Mouse (Mus musculus) kidney, adult 2 months (tissue): ENCODE data around the gene Zfp771. TPM values are rescaled to one million over a fixed set of nuclear protein-coding genes. Genes with fewer than 3 reads are reported as not detected.

ENCODE experiments used
- DNase-seq: peaks from one replicate; pipeline ENCODE4 v3.0.0; 2021
- H3K27ac ChIP-seq: fragments of 200-500 bp; 2 replicates; pipeline ENCODE4 v1.5.1; 2012; ENCODE audit warnings: low read depth, low read length, control low read depth, inconsistent platforms; ENCODE audit not compliant: insufficient read depth
- H3K27me3 ChIP-seq: fragments of 200-500 bp; replicated peaks from 2 replicates; pipeline ENCODE4 v1.6.1; 2012; ENCODE audit warnings: mild to moderate bottlenecking, moderate library complexity, low read length, inconsistent platforms; ENCODE audit not compliant: control insufficient read depth, insufficient read depth
- H3K36me3 ChIP-seq: fragments of 200-500 bp; 2 replicates; pipeline ENCODE4 v1.6.1; 2012; ENCODE audit warnings: mild to moderate bottlenecking, moderate library complexity, low read length, inconsistent platforms; ENCODE audit not compliant: control insufficient read depth, insufficient read depth
- H3K4me1 ChIP-seq: fragments of 200-500 bp; 2 replicates; pipeline ENCODE4 v1.6.1; 2011; ENCODE audit warnings: low read length; ENCODE audit not compliant: control insufficient read depth, insufficient read depth
- H3K4me3 ChIP-seq: fragments of 200-500 bp; 2 replicates; pipeline ENCODE4 v1.5.1; 2011; ENCODE audit warnings: mild to moderate bottlenecking, low read depth, low read length, control low read depth; ENCODE audit not compliant: insufficient read depth
- CTCF ChIP-seq: fragments of 200-500 bp; conservative IDR thresholded peaks from 2 replicates; pipeline ENCODE4 v1.5.1; 2011; ENCODE audit warnings: low read depth, mild to moderate bottlenecking, control low read depth, low read length, moderate library complexity, mixed read lengths; ENCODE audit not compliant: insufficient read depth, insufficient read length
- POLR2A ChIP-seq: fragments of 200-500 bp; IDR thresholded peaks from one replicate; pipeline ENCODE4 v1.6.1; 2011; ENCODE audit warnings: low read depth, low read length, control low read depth
- WGBS: fragments of 180-500 bp; shearing (Covaris S2); methylation state at CpG from one replicate; pipeline ENCODE4 v1.1.7; 2018; 5-methylcytosine and 5-hydroxymethylcytosine counted together
- polyA plus RNA-seq: library from polyadenylated mRNA; depleted of rRNA; stranded (reverse); fragments of >200 nt; gene quantifications from 2 replicates; pipeline ENCODE4 v1.2.3, GENCODE M21; 2012

Gene Zfp771
- polyA plus RNA-seq, 1 experiment, result 48.4 TPM

- H3K36me3 ChIP-seq, result no peaks in the 10 kb centered on the region
- H3K4me1 ChIP-seq, result peaks cover 8% of the 10 kb centered on the region; the same call in 1 of the 2 replicates
- peak within 1 kb of the TSS; percentile 76 for H3K27ac ChIP-seq
- no peak for DNase-seq
- H3K27me3 ChIP-seq, result no peaks in the 10 kb centered on the region
- peak within 1 kb of the TSS; percentile 97 for H3K4me3 ChIP-seq
- TF ChIP-seq CTCF (no peak), POLR2A (no peak)
- WGBS, result 2% methylated on average over 40 of the region's 44 CpGs
Observed at GRCm38 (mm10) chr7:127208295-127208552, 35.9 kb upstream of the Zfp771 start, which contains the start of gene Tbc1d10b. Gene Tbc1d10b (minus strand): TSS chr7:127208468.

GRCm38 (mm10) chr7:127208553-127209438 lies 35.3 kb upstream of the Zfp771 start, which contains the start of gene Mylpf:
Gene Mylpf (plus strand): TSS chr7:127208890.
- no peaks in the 10 kb centered on the region for H3K27me3 ChIP-seq
- H3K4me3 ChIP-seq, result peak within 1 kb of the TSS; percentile 97
- H3K36me3 ChIP-seq, result no peaks in the 10 kb centered on the region
- peak within 1 kb of the TSS; percentile 76 for H3K27ac ChIP-seq
- H3K4me1 ChIP-seq, result peaks cover 8% of the 10 kb centered on the region; the same call in 1 of the 2 replicates
- 0% methylated on average over 44 of the region's 44 CpGs for WGBS
- peak; percentile 99 for DNase-seq
- TF ChIP-seq CTCF, result peak; percentile 69
- TF ChIP-seq POLR2A, result peak; percentile 30

GRCm38 (mm10) chr7:127209851-127210250 lies 34.2 kb upstream of the Zfp771 start:
- no peak for DNase-seq
- 81% methylated on average over 5 of the region's 5 CpGs for WGBS
- no peaks in the 10 kb centered on the region for H3K27me3 ChIP-seq
- H3K4me1 ChIP-seq, result peaks cover 8% of the 10 kb centered on the region; the same call in 1 of the 2 replicates
- no peak overlapping the region for H3K4me3 ChIP-seq
- no peak for TF ChIP-seq POLR2A
- TF ChIP-seq CTCF, result no peak
- H3K27ac ChIP-seq, result no peak overlapping the region
- no peaks in the 10 kb centered on the region for H3K36me3 ChIP-seq

GRCm38 (mm10) chr7:127210266-127210665 lies 33.8 kb upstream of the Zfp771 start:
- no peak for TF ChIP-seq CTCF

GRCm38 (mm10) chr7:127211014-127211745 lies 32.9 kb upstream of the Zfp771 start:
- TF ChIP-seq CTCF (no peak), POLR2A (no peak)
- Histone ChIP-seq H3K4me3 (no peak overlapping the region), H3K27ac (no peak overlapping the region), H3K4me1 (peaks cover 7% of the 10 kb centered on the region; the same call in 1 of the 2 replicates), H3K36me3 (no peaks in the 10 kb centered on the region), H3K27me3 (no peaks in the 10 kb centered on the region)
- WGBS, result 66% methylated on average over 5 of the region's 5 CpGs
- peak; percentile 42 for DNase-seq

More at GRCm38 (mm10) chr7:127210266-127210665, 33.8 kb upstream of the Zfp771 start:
- DNase-seq, result no peak
- WGBS, result 83% methylated on average over 4 of the region's 4 CpGs
- Histone ChIP-seq H3K36me3 (no peaks in the 10 kb centered on the region), H3K27ac (no peak overlapping the region), H3K4me1 (peaks cover 8% of the 10 kb centered on the region; the same call in 1 of the 2 replicates), H3K4me3 (no peak overlapping the region), H3K27me3 (no peaks in the 10 kb centered on the region)

- 93% methylated on average over 12 of the region's 12 CpGs for WGBS
- Histone ChIP-seq H3K27ac (no peak overlapping the region), H3K4me3 (no peak overlapping the region), H3K27me3 (no peaks in the 10 kb centered on the region), H3K36me3 (no peaks in the 10 kb centered on the region), H3K4me1 (no peaks in the 10 kb centered on the region; the same call in 1 of the 2 replicates)
- TF ChIP-seq POLR2A, result no peak
- DNase-seq, result no peak
Observed at GRCm38 (mm10) chr7:127212432-127213250, 31.4 kb upstream of the Zfp771 start.
